Mouse (Mus musculus) bone marrow macrophage, adult 2 months (primary cell): ENCODE measurements around the gene Nkd1.

ENCODE experiments used
- CTCF ChIP-seq: IDR thresholded peaks from 2 replicates; pipeline ENCODE4 v1.5.1; 2012; ENCODE audit warnings: low read depth, mild to moderate bottlenecking, low read length, moderate library complexity
- POLR2A ChIP-seq: IDR thresholded peaks from 2 replicates; pipeline ENCODE4 v1.6.1; 2012; ENCODE audit warnings: mild to moderate bottlenecking, low read depth, low read length, borderline replicate concordance

DNA sequence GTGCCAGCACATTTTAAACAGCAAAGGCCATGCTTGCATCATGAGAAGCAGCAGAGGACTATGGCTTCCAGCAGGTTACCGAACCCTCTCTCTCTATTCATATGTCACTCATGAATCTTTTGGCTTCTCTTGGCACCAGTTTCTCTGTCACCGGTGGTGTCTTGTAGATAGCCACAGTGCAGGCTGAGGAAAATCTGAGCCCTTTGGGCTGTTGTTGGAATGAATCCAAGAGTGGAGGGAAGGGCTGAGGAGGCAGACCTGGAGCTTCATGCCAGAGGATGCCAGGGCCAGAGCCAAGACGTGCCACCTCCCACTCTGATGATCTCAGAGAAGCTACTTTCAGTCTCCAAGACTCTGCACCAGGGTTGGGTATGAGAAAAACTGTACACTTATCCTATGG is 19.0 kb upstream of the Nkd1 start:
- no peak for TF ChIP-seq POLR2A
- TF ChIP-seq CTCF, result no peak
